Mouse (Mus musculus) embryonic facial prominence, embryonic 15.5 days (tissue): ENCODE data around the gene Rmnd5b. TPM values are rescaled to one million over a fixed set of nuclear protein-coding genes. Genes with fewer than 3 reads are reported as not detected.

Experiments used
- ATAC-seq: fragments of 200-750 bp; cut with Nextera tagmentation; 2 replicates; pipeline ENCODE4 v1.8.0; 2017; ENCODE audit warnings: low read depth, moderate TSS enrichment; ENCODE audit not compliant: insufficient number of reproducible peaks, low FRiP score, low TSS enrichment
- H3K27ac ChIP-seq: fragments of 300-500 bp; sonication (generic); replicated peaks from 2 replicates; pipeline ENCODE4 v1.5.1; 2015; ENCODE audit warnings: mild to moderate bottlenecking, inconsistent platforms
- H3K27me3 ChIP-seq: fragments of 300-500 bp; sonication (generic); 2 replicates; pipeline ENCODE4 v1.6.1; 2015; ENCODE audit warnings: inconsistent platforms
- H3K36me3 ChIP-seq: fragments of 300-500 bp; sonication (generic); 2 replicates; pipeline ENCODE4 v1.6.1; 2015; ENCODE audit warnings: mild to moderate bottlenecking, inconsistent platforms
- H3K4me1 ChIP-seq: fragments of 300-500 bp; sonication (generic); 2 replicates; pipeline ENCODE4 v1.6.1; 2015; ENCODE audit warnings: inconsistent platforms
- H3K4me2 ChIP-seq: fragments of 300-500 bp; sonication (generic); replicated peaks from 2 replicates; pipeline ENCODE4 v1.6.1; 2015; ENCODE audit warnings: mild to moderate bottlenecking, inconsistent platforms
- H3K4me3 ChIP-seq: fragments of 300-500 bp; sonication (generic); replicated peaks from 2 replicates; pipeline ENCODE4 v1.5.1; 2015; ENCODE audit warnings: mild to moderate bottlenecking, inconsistent platforms
- H3K9ac ChIP-seq: fragments of 300-500 bp; sonication (generic); 2 replicates; pipeline ENCODE4 v1.6.1; 2015; ENCODE audit warnings: inconsistent platforms
- H3K9me3 ChIP-seq: fragments of 300-500 bp; sonication (generic); replicated peaks from 2 replicates; pipeline ENCODE4 v1.6.1; 2016; ENCODE audit warnings: inconsistent platforms
- WGBS: fragments of 180-500 bp; shearing (Covaris S2); methylation state at CpG from one replicate; pipeline ENCODE4 v1.1.7; 2015; 5-methylcytosine and 5-hydroxymethylcytosine counted together
- polyA plus RNA-seq: library from polyadenylated mRNA; unstranded; fragments of >200 nt; fragmentation: Nextera tagmentation; extraction: Ambion mirVana; gene quantifications from 2 replicates; pipeline ENCODE4 v1.2.1, GENCODE M21; 2015

Gene Rmnd5b
- polyA plus RNA-seq, 1 experiment from 2014 or later, result 53.1 TPM

DNA sequence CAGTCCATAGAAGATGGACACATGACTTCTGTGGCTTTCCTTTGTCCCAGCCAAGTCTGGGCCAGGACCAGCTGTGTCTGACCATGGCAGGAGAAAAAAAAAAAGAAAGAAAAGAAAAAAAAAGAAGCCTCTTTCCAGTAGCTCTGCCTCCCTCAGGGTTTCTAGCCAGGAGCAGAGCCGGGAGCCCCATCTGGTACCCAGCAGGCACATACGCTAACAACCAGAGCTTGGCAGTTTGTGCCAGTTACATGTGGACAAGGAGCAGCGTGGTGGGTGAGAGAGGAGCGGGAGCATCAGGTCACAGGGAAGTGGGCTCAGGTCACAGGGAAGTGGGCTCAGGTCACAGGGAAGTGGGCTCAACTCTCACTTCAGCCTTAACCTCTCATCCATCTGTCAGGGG, 59.2 kb downstream of the Rmnd5b start:
- no peak overlapping the region for H3K9ac ChIP-seq
- H3K4me1 ChIP-seq, result no peaks in the 10 kb centered on the region
- no peak overlapping the region for H3K4me3 ChIP-seq
- no peaks in the 10 kb centered on the region for H3K9me3 ChIP-seq
- H3K4me2 ChIP-seq, result no peak overlapping the region
- ATAC-seq, result no peak
- H3K36me3 ChIP-seq, result no peaks in the 10 kb centered on the region
- 78% methylated on average over 4 of the region's 4 CpGs for WGBS
- no peaks in the 10 kb centered on the region for H3K27me3 ChIP-seq
- no peak overlapping the region for H3K27ac ChIP-seq

Other genes starting within 250 kb of the Rmnd5b start
- 18.2 and 20.7 TPM in 2 replicates for gene Phykpl, start 51.1 kb downstream of the Rmnd5b start, polyA plus RNA-seq
- gene Hnrnpab, start 29.0 kb downstream of the Rmnd5b start, polyA plus RNA-seq, result 380 and 381 TPM in 2 replicates
- 138 and 147 TPM in 2 replicates for gene Nhp2, start 16.2 kb downstream of the Rmnd5b start, polyA plus RNA-seq
- 41.0 and 45.4 TPM in 2 replicates for gene N4bp3, start 14.9 kb upstream of the Rmnd5b start, polyA plus RNA-seq
- 4.5 and 5.2 TPM in 2 replicates for gene D930048N14Rik, start 15.1 kb upstream of the Rmnd5b start, polyA plus RNA-seq
- 84.8 and 92.6 TPM in 2 replicates for gene 0610009B22Rik, start 53.0 kb upstream of the Rmnd5b start, polyA plus RNA-seq
- 15.2 and 17.4 TPM in 2 replicates for gene Sec24a, start 127.7 kb upstream of the Rmnd5b start, polyA plus RNA-seq
- 111 and 116 TPM in 2 replicates for gene Sar1b, start 127.8 kb upstream of the Rmnd5b start, polyA plus RNA-seq
- 2.5 and 2.6 TPM in 2 replicates for gene Jade2, start 221.8 kb upstream of the Rmnd5b start, polyA plus RNA-seq